Comparison of ENCODE assay signal across 17 mouse cellular contexts in the genomic region with DNA sequence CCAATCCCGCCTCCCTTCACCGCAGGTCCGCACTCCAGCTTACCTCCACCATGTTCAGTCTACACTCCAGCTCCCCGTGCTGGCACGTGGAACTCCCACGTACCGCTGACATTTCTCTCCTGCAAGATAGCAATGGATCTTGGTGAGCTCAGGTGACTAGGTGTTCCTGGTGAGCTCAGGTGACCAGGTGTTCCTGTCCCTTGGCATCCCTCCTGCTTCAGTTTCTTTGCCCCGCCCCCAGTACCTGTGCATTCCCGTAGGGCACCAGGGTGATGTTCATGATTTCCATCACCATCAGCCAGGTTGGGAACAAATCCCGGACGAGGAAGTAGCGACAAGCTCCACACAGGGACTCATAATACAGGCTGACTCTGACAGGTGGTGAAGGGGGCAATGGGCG. TPM values are rescaled to one million over a fixed set of nuclear protein-coding genes. Genes with fewer than 3 reads are reported as not detected.
DNase-seq lines count a peak whose midpoint lies in the region; ATAC-seq lines count a peak whose summit lies in the region.
"Had no signal": no experiment of that assay in that cellular context is flagged by ENCODE, and none has a peak within 500 bp of the region (broad histone marks: within the 10 kb centered on the region; RNA-seq: fewer than 3 reads in every experiment).

No protein-coding gene starts in this region.

- 89% methylated on average over 13 of the region's 13 CpGs for WGBS in kidney, embryonic 15.5 days
- 73% methylated on average over 13 of the region's 13 CpGs for WGBS in intestine, embryonic 16.5 days
- WGBS in stomach, embryonic 15.5 days = 82% methylated on average over 13 of the region's 13 CpGs

- H3K9me3 ChIP-seq in kidney, embryonic 15.5 days (replicated peaks) = no peaks in the 10 kb centered on the region
- no peaks in the 10 kb centered on the region for H3K9me3 ChIP-seq in intestine, embryonic 16.5 days (ENCODE audit: control insufficient read depth, low read length)
- H3K9me3 ChIP-seq in stomach, embryonic 15.5 days = no peaks in the 10 kb centered on the region
- H3K9me3 ChIP-seq: midbrain, embryonic 12.5 days had no signal

- peaks cover 39% of the 10 kb centered on the region for H3K36me3 ChIP-seq in kidney, embryonic 15.5 days
- peaks cover 10% of the 10 kb centered on the region for H3K36me3 ChIP-seq in intestine, embryonic 16.5 days (ENCODE audit: control insufficient read depth, insufficient read depth, low read length)
- 0 out of 2 replicates have a peak, but pooled peaks cover 8% of the 10 kb centered on the region for H3K36me3 ChIP-seq in stomach, embryonic 15.5 days

- H3K4me3 ChIP-seq in kidney, embryonic 15.5 days (replicated peaks) = no peak overlapping the region
- H3K4me3 ChIP-seq in intestine, embryonic 16.5 days (ENCODE audit: low read length) = peak overlapping the region; percentile 66
- no peak overlapping the region; the same call in 1 of the 2 replicates for H3K4me3 ChIP-seq in stomach, embryonic 15.5 days (replicated peaks)
- H3K4me3 ChIP-seq: left cerebral cortex, adult 2 months; midbrain, embryonic 12.5 days had no signal

- ATAC-seq in kidney, embryonic 15.5 days (replicated peaks; ENCODE audit: low FRiP score) = no peak
- no peak for ATAC-seq in intestine, embryonic 16.5 days
- ATAC-seq in stomach, embryonic 15.5 days (ENCODE audit: insufficient read depth, low FRiP score, low read depth) = no peak
- ATAC-seq: forebrain, postnatal 0 days; hindbrain, postnatal 0 days had no signal

- no peak overlapping the region for H3K27ac ChIP-seq in kidney, embryonic 15.5 days
- peak overlapping the region; percentile 91 for H3K27ac ChIP-seq in intestine, embryonic 16.5 days (ENCODE audit: low read length)
- H3K27ac ChIP-seq in stomach, embryonic 15.5 days = peak overlapping the region; percentile 70
- H3K27ac ChIP-seq: hindbrain, postnatal 0 days; left cerebral cortex, adult 2 months; midbrain, embryonic 12.5 days had no signal

- peaks cover 55% of the 10 kb centered on the region for H3K4me1 ChIP-seq in kidney, embryonic 15.5 days
- peaks cover 19% of the 10 kb centered on the region for H3K4me1 ChIP-seq in intestine, embryonic 16.5 days (ENCODE audit: control insufficient read depth, insufficient read depth, low read length)
- H3K4me1 ChIP-seq in stomach, embryonic 15.5 days = peaks cover 22% of the 10 kb centered on the region

- peak; percentile 68 for DNase-seq in cerebellum, adult 11-12 months
- DNase-seq in cerebellum, adult 11 months = no peak
- DNase-seq in kidney, postnatal 10 days = no peak
- no peak for DNase-seq in embryo, embryonic 10.5 days (ENCODE audit: low spot score)
- no peak for DNase-seq in MN1 (ENCODE audit: low spot score)
- DNase-seq: adrenal gland, adult 8-10 months; forebrain, postnatal 0 days; gastrocnemius, postnatal 25 days; kidney, postnatal 4 days; right cerebral cortex, postnatal 14 days; thymus, postnatal 25 days had no signal

- no peak overlapping the region for H3K9ac ChIP-seq in kidney, embryonic 15.5 days
- H3K9ac ChIP-seq in intestine, embryonic 16.5 days (ENCODE audit: low read depth, low read length) = 0 out of 2 replicates have a peak overlapping the region, but pooled peaks have one; percentile 82
- H3K9ac ChIP-seq in stomach, embryonic 15.5 days = no peak overlapping the region
- H3K9ac ChIP-seq: forebrain, postnatal 0 days; midbrain, embryonic 12.5 days had no signal

- peak overlapping the region; percentile 96; the same call in 1 of the 2 replicates for H3K4me2 ChIP-seq in kidney, embryonic 15.5 days
- peak overlapping the region; percentile 92 for H3K4me2 ChIP-seq in intestine, embryonic 16.5 days (ENCODE audit: low read depth, low read length)
- peak overlapping the region; percentile 77; the same call in 1 of the 2 replicates for H3K4me2 ChIP-seq in stomach, embryonic 15.5 days

- H3K27me3 ChIP-seq in kidney, embryonic 15.5 days = no peaks in the 10 kb centered on the region
- H3K27me3 ChIP-seq in intestine, embryonic 16.5 days (replicated peaks; ENCODE audit: control insufficient read depth, insufficient read depth, low read length) = no peaks in the 10 kb centered on the region
- no peaks in the 10 kb centered on the region for H3K27me3 ChIP-seq in stomach, embryonic 15.5 days (replicated peaks)

RNA-seq across cellular contexts. Expression of a gene that starts 3.9 kb away (rescaled TPM):
- 46.1 and 48.1 TPM in 2 replicates for polyA plus RNA-seq in kidney, embryonic 15.5 days (2015; fragmentation: Nextera tagmentation; extraction: Ambion mirVana)
- polyA plus RNA-seq in intestine, embryonic 16.5 days (2015; fragmentation: Nextera tagmentation; extraction: Ambion mirVana) = 78.6 and 79.8 TPM in 2 replicates
- 44.4 and 51.3 TPM in 2 replicates for polyA plus RNA-seq in stomach, embryonic 15.5 days (2015; fragmentation: Nextera tagmentation; extraction: Ambion mirVana)

RNA-seq across cellular contexts. Expression of a gene that starts 10.2 kb away (rescaled TPM):
- 15.5 and 18.6 TPM in 2 replicates for polyA plus RNA-seq in kidney, embryonic 15.5 days (2015; fragmentation: Nextera tagmentation; extraction: Ambion mirVana)
- polyA plus RNA-seq in intestine, embryonic 16.5 days (2015; fragmentation: Nextera tagmentation; extraction: Ambion mirVana) = 24.9 and 25.6 TPM in 2 replicates
- polyA plus RNA-seq in stomach, embryonic 15.5 days (2015; fragmentation: Nextera tagmentation; extraction: Ambion mirVana) = 20.9 and 24.0 TPM in 2 replicates

RNA-seq across cellular contexts. Expression of a gene that starts 11.8 kb away (rescaled TPM):
- 58.0 and 66.9 TPM in 2 replicates for polyA plus RNA-seq in kidney, embryonic 15.5 days (2015; fragmentation: Nextera tagmentation; extraction: Ambion mirVana)
- polyA plus RNA-seq in intestine, embryonic 16.5 days (2015; fragmentation: Nextera tagmentation; extraction: Ambion mirVana) = 63.7 and 65.3 TPM in 2 replicates
- 58.1 and 58.4 TPM in 2 replicates for polyA plus RNA-seq in stomach, embryonic 15.5 days (2015; fragmentation: Nextera tagmentation; extraction: Ambion mirVana)

RNA-seq across cellular contexts. Expression of a gene that starts 40.2 kb away (rescaled TPM):
- 12.9 and 18.1 TPM in 2 replicates for polyA plus RNA-seq in kidney, embryonic 15.5 days (2015; fragmentation: Nextera tagmentation; extraction: Ambion mirVana)
- 12.9 and 15.1 TPM in 2 replicates for polyA plus RNA-seq in intestine, embryonic 16.5 days (2015; fragmentation: Nextera tagmentation; extraction: Ambion mirVana)
- polyA plus RNA-seq in stomach, embryonic 15.5 days (2015; fragmentation: Nextera tagmentation; extraction: Ambion mirVana) = 13.3 and 16.5 TPM in 2 replicates

RNA-seq across cellular contexts. Expression of a gene that starts 41.2 kb away (rescaled TPM):
- polyA plus RNA-seq in kidney, embryonic 15.5 days (2015; fragmentation: Nextera tagmentation; extraction: Ambion mirVana) = 7.6 and 9.4 TPM in 2 replicates
- polyA plus RNA-seq in intestine, embryonic 16.5 days (2015; fragmentation: Nextera tagmentation; extraction: Ambion mirVana) = 0.28 and 0.64 TPM in 2 replicates
- polyA plus RNA-seq in stomach, embryonic 15.5 days (2015; fragmentation: Nextera tagmentation; extraction: Ambion mirVana) = 0.45 and 0.50 TPM in 2 replicates
